Mouse (Mus musculus) myocyte (in vitro differentiated cells): ENCODE results near the gene Itgae. TPM values are rescaled to one million over a fixed set of nuclear protein-coding genes. Genes with fewer than 3 reads are reported as not detected.

Experiments used
- H3K27me3 ChIP-seq: one replicate; pipeline ENCODE4 v1.6.1; 2011; ENCODE audit not compliant: control insufficient read depth, insufficient read depth, insufficient read length
- H3K36me3 ChIP-seq: one replicate; pipeline ENCODE4 v1.6.1; 2011; ENCODE audit not compliant: control insufficient read depth, insufficient read depth
- H3K4me2 ChIP-seq: one replicate; pipeline ENCODE4 v1.6.1; 2011; ENCODE audit warnings: low read depth, control low read depth
- H3K4me3 ChIP-seq: one replicate; pipeline ENCODE4 v1.5.1; 2011; ENCODE audit warnings: mild to moderate bottlenecking, control low read depth, moderate library complexity
- H3K79me2 ChIP-seq: one replicate; pipeline ENCODE4 v1.6.1; 2011; ENCODE audit not compliant: control insufficient read depth, insufficient read depth
- H3ac ChIP-seq: one replicate; pipeline ENCODE4 v1.6.1; 2011; ENCODE audit not compliant: control insufficient read depth, insufficient read length
- CEBPB ChIP-seq: IDR thresholded peaks from 2 replicates; pipeline ENCODE4 v1.6.1; 2011; ENCODE audit warnings: mild to moderate bottlenecking, moderate library complexity; ENCODE audit not compliant: poor library complexity, insufficient read depth, severe bottlenecking
- E2F4 ChIP-seq: IDR thresholded peaks from one replicate; pipeline ENCODE4 v1.6.1; 2011; ENCODE audit warnings: mild to moderate bottlenecking, control low read depth, moderate library complexity; ENCODE audit not compliant: insufficient read depth
- MAX ChIP-seq: IDR thresholded peaks from one replicate; pipeline ENCODE4 v1.6.1; 2011; ENCODE audit warnings: low read depth, mild to moderate bottlenecking, control low read depth
- MYOD1 ChIP-seq, 3 experiments: IDR thresholded peaks; one replicate each; pipeline ENCODE4 v1.6.1; 2011; ENCODE audit warnings: control low read depth in 2 of 3, low read depth in 2 of 3, mild to moderate bottlenecking in 2 of 3, moderate library complexity in 1 of 3; ENCODE audit not compliant: insufficient read length in 2 of 3, control insufficient read depth in 1 of 3
- MYOG ChIP-seq, 3 experiments: IDR thresholded peaks; one replicate each; pipeline ENCODE4 v1.6.1; 2011; ENCODE audit warnings: control low read depth in 2 of 3, low read depth in 2 of 3, mild to moderate bottlenecking in 2 of 3; ENCODE audit not compliant: insufficient read length in 2 of 3, control insufficient read depth in 1 of 3, insufficient read depth in 1 of 3
- POLR2A ChIP-seq: IDR thresholded peaks from one replicate; pipeline ENCODE4 v1.6.1; 2011; ENCODE audit warnings: low read depth, mild to moderate bottlenecking, control low read depth, moderate library complexity; ENCODE audit not compliant: insufficient read length
- POLR2AphosphoS2 ChIP-seq: IDR thresholded peaks from one replicate; pipeline ENCODE4 v1.6.1; 2011; ENCODE audit warnings: low read depth, control low read depth; ENCODE audit not compliant: insufficient read length
- REST ChIP-seq: IDR thresholded peaks from one replicate; pipeline ENCODE4 v1.6.1; 2011; ENCODE audit warnings: mild to moderate bottlenecking, control low read depth, moderate library complexity; ENCODE audit not compliant: insufficient read depth, insufficient read length
- SRF ChIP-seq: IDR thresholded peaks from one replicate; pipeline ENCODE4 v1.6.1; 2011; ENCODE audit warnings: low read depth; ENCODE audit not compliant: control insufficient read depth, insufficient read length
- TCF12 ChIP-seq: IDR thresholded peaks from one replicate; pipeline ENCODE4 v1.6.1; 2011; ENCODE audit warnings: mild to moderate bottlenecking, control low read depth; ENCODE audit not compliant: poor library complexity, insufficient read depth, severe bottlenecking
- TCF3 ChIP-seq: IDR thresholded peaks from one replicate; pipeline ENCODE4 v1.6.1; 2011; ENCODE audit warnings: low read depth, control low read depth; ENCODE audit not compliant: insufficient read length
- USF1 ChIP-seq: IDR thresholded peaks from one replicate; pipeline ENCODE4 v1.6.1; 2011; ENCODE audit warnings: low read depth, mild to moderate bottlenecking, control low read depth, moderate library complexity
- polyA plus RNA-seq: library from polyadenylated mRNA; unstranded; fragments of >200 nt; fragmentation: generic; extraction: Trizol; gene quantifications from one replicate; pipeline ENCODE4 v1.2.1, GENCODE M21; 2012; ENCODE audit warnings: missing spikeins

Gene Itgae
- polyA plus RNA-seq, 1 experiment: 0.06 TPM

DNA sequence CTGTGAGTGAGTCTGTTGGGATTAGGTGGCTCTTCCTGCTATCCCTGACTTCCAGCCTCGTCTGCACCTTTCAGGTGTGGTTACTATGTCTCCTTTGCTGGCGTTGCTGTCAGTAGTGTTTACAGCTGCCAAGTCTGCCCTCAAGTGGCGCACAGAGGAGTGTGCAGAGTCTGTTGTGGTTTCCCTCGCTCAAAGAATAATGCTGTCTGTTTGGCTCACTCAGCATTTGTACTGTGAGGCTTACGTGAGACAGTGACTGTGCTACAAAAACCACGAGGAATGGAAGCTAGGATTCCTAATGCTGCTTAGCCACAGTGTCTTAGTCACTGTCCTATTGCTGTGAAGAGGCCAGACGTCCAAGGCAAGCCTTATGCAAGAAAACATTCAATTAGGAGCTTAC lies 40.6 kb downstream of the Itgae start:
- H3K4me3 ChIP-seq: no peak overlapping the region
- no peak overlapping the region for H3ac ChIP-seq
- no peak overlapping the region for H3K4me2 ChIP-seq
- H3K27me3 ChIP-seq: no peaks in the 10 kb centered on the region
- H3K79me2 ChIP-seq: peaks cover 30% of the 10 kb centered on the region
- no peaks in the 10 kb centered on the region for H3K36me3 ChIP-seq
- TF ChIP-seq TCF12 (no peak), MYOG (IDR thresholded peaks at IDR 0.05; ENCODE audit: control insufficient read depth in 1 of 3, insufficient read depth in 1 of 3, insufficient read length in 2 of 3, low read depth in 2 of 3) (no peak), SRF (no peak), E2F4 (no peak), REST (no peak), POLR2AphosphoS2 (no peak), POLR2A (no peak), TCF3 (no peak), MYOD1 (IDR thresholded peaks at IDR 0.05; ENCODE audit: control insufficient read depth in 1 of 3, insufficient read length in 2 of 3, low read depth in 2 of 3) (no peak), CEBPB (no peak), MAX (no peak), USF1 (no peak)

- Histone ChIP-seq H3ac (no peak overlapping the region), H3K36me3 (no peaks in the 10 kb centered on the region), H3K79me2 (peaks cover 46% of the 10 kb centered on the region), H3K4me3 (no peak overlapping the region), H3K4me2 (no peak overlapping the region), H3K27me3 (no peaks in the 10 kb centered on the region)
- TF ChIP-seq CEBPB (no peak), MYOG (IDR thresholded peaks at IDR 0.05; ENCODE audit: control insufficient read depth in 1 of 3, insufficient read depth in 1 of 3, insufficient read length in 2 of 3, low read depth in 2 of 3) (no peak), TCF3 (no peak), POLR2AphosphoS2 (no peak), E2F4 (no peak), POLR2A (no peak), SRF (no peak), MAX (no peak), TCF12 (no peak), MYOD1 (IDR thresholded peaks at IDR 0.05; ENCODE audit: control insufficient read depth in 1 of 3, insufficient read length in 2 of 3, low read depth in 2 of 3) (no peak), REST (no peak), USF1 (no peak)
Measured at GRCm38 (mm10) chr11:73132999-73133398, 42.6 kb downstream of the Itgae start.

DNA sequence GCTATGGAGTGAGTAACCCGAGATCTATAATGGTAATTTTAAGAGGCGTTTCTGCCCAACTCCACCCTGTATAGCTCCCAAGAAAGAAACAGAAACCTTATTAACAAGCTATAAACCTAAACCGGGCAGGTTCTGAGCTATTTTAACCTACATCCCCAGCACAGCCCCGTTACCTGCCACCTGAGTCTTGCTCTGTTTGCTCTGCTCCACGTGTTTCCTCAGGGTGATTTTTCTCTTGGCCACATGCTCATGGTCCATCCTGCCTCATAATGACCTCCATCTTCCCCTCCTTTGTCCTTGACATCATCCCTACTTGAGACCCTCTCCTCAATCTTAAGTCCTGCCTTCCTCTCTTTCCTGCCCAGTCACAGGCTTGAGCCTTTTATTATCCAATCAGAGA lies 43.8 kb downstream of the Itgae start:
- no peak overlapping the region for H3K4me3 ChIP-seq
- H3K79me2 ChIP-seq: peaks cover 46% of the 10 kb centered on the region
- no peak overlapping the region for H3ac ChIP-seq
- peak overlapping the region; percentile 25 for H3K4me2 ChIP-seq
- no peaks in the 10 kb centered on the region for H3K27me3 ChIP-seq
- TF ChIP-seq MYOD1 (IDR thresholded peaks at IDR 0.05; ENCODE audit: control insufficient read depth in 1 of 3, insufficient read length in 2 of 3, low read depth in 2 of 3) (no peak), POLR2AphosphoS2 (no peak), SRF (no peak), USF1 (no peak), CEBPB (no peak), TCF3 (no peak), REST (no peak)
- H3K36me3 ChIP-seq: no peaks in the 10 kb centered on the region

DNA sequence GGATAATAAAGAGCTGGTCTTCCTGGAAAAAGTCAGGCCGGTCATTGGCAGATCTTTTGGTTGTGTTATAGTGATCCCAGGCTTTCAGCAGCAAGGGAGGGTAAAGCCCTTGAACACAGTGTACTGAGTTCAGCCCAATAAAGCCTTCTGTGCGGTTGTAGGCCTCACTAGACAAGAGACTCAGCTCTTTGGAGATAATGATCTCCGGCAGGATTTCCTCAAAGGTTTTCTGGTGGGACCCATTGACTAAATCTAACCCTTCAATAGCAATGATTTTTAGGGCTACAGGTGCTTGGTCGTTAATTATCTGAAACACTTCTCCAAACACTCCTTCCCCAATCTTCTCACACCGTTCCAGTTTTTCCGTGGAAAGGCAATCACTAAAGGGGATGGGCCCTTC lies 46.2 kb downstream of the Itgae start:
- no peaks in the 10 kb centered on the region for H3K27me3 ChIP-seq
- H3K4me3 ChIP-seq: peak overlapping the region; percentile 60
- H3K79me2 ChIP-seq: peaks cover 46% of the 10 kb centered on the region
- no peaks in the 10 kb centered on the region for H3K36me3 ChIP-seq
- H3K4me2 ChIP-seq: peak overlapping the region; percentile 68
- no peak overlapping the region for H3ac ChIP-seq
- no peak for TF ChIP-seq SRF
- TF ChIP-seq POLR2AphosphoS2: no peak
- no peak for TF ChIP-seq E2F4
- TF ChIP-seq TCF3: no peak
- TF ChIP-seq USF1: no peak
- TF ChIP-seq MYOD1 (IDR thresholded peaks at IDR 0.05; ENCODE audit: control insufficient read depth in 1 of 3, insufficient read length in 2 of 3, low read depth in 2 of 3): no peak
- no peak for TF ChIP-seq POLR2A
- no peak for TF ChIP-seq TCF12
- no peak for TF ChIP-seq REST
- TF ChIP-seq MAX: no peak
- no peak for TF ChIP-seq CEBPB
- TF ChIP-seq MYOG (IDR thresholded peaks at IDR 0.05; ENCODE audit: control insufficient read depth in 1 of 3, insufficient read depth in 1 of 3, insufficient read length in 2 of 3, low read depth in 2 of 3): no peak
